Mouse (Mus musculus): Measurements from ENCODE around the gene Susd3.

Susd3 gene

GRCm38 (mm10) chr13:49246626-49247025, 1.9 kb downstream of the Susd3 start:
- in situ Hi-C loops (cut with MboI, MseI), result no loop called here

- in situ Hi-C loops (cut with MboI, MseI), result no loop called here
Measured at GRCm38 (mm10) chr13:49246011-49246410, 2.5 kb downstream of the Susd3 start.

- in situ Hi-C loops (cut with MboI, MseI), result no loop called here
Measured at GRCm38 (mm10) chr13:49245251-49245650, 3.3 kb downstream of the Susd3 start.

GRCm38 (mm10) chr13:49243492-49243891, 5.0 kb downstream of the Susd3 start:
- in situ Hi-C loops (cut with MboI, MseI), result no loop called here

- in situ Hi-C loops (cut with MboI, MseI), result no loop called here
Measured at GRCm38 (mm10) chr13:49242321-49243065, 6.0 kb downstream of the Susd3 start.

- in situ Hi-C loops (cut with MboI, MseI), result no loop called here
Measured at GRCm38 (mm10) chr13:49238737-49239136, 9.8 kb downstream of the Susd3 start.

- in situ Hi-C loops (cut with MboI, MseI), result no loop called here
Measured at GRCm38 (mm10) chr13:49237617-49238016, 10.9 kb downstream of the Susd3 start.

- in situ Hi-C loops (cut with MboI, MseI), result no loop called here
Measured at GRCm38 (mm10) chr13:49234711-49235110, 13.8 kb downstream of the Susd3 start.

GRCm38 (mm10) chr13:49233792-49234572, 14.5 kb downstream of the Susd3 start:
- in situ Hi-C loops (cut with MboI, MseI), result no loop called here

- in situ Hi-C loops (cut with MboI, MseI), result no loop called here
Measured at GRCm38 (mm10) chr13:49225633-49226032, 22.9 kb downstream of the Susd3 start.

- in situ Hi-C loops (cut with MboI, MseI), result no loop called here
Measured at GRCm38 (mm10) chr13:49225159-49225558, 23.3 kb downstream of the Susd3 start.

- in situ Hi-C loops (cut with MboI, MseI), result no loop called here
Measured at GRCm38 (mm10) chr13:49224729-49225128, 23.8 kb downstream of the Susd3 start.

- in situ Hi-C loops (cut with MboI, MseI), result no loop called here
Measured at GRCm38 (mm10) chr13:49224314-49224713, 24.2 kb downstream of the Susd3 start.

- in situ Hi-C loops (cut with MboI, MseI), result no loop called here
Measured at GRCm38 (mm10) chr13:49220912-49221311, 27.6 kb downstream of the Susd3 start.

GRCm38 (mm10) chr13:49219367-49219766, 29.1 kb downstream of the Susd3 start:
- in situ Hi-C loops (cut with MboI, MseI), result no loop called here

GRCm38 (mm10) chr13:49218651-49219050, 29.9 kb downstream of the Susd3 start:
- in situ Hi-C loops (cut with MboI, MseI), result no loop called here

GRCm38 (mm10) chr13:49216808-49217561, 31.5 kb downstream of the Susd3 start:
- in situ Hi-C loops (cut with MboI, MseI), result no loop called here

- in situ Hi-C loops (cut with MboI, MseI), result no loop called here
Measured at GRCm38 (mm10) chr13:49216220-49216552, 32.3 kb downstream of the Susd3 start.

GRCm38 (mm10) chr13:49215504-49216219, 32.8 kb downstream of the Susd3 start, which contains the start of gene Card19:
TSS of gene Card19 (minus strand) at chr13:49216037.
- in situ Hi-C loops (cut with MboI, MseI), result no loop called here

GRCm38 (mm10) chr13:49215128-49215503, 33.4 kb downstream of the Susd3 start:
- in situ Hi-C loops (cut with MboI, MseI), result no loop called here

GRCm38 (mm10) chr13:49214454-49214853, 34.1 kb downstream of the Susd3 start:
- in situ Hi-C loops (cut with MboI, MseI), result loop anchor here (5.0 kb wide), 1 partner anchor 252 kb away; no protein-coding TSS in a partner anchor
